Mouse (Mus musculus): ENCODE results near the gene Olfr718-ps1. TPM values are rescaled to one million over a fixed set of nuclear protein-coding genes. Genes with fewer than 3 reads are reported as not detected.

Gene Olfr718-ps1
- polyA plus RNA-seq, 1 experiment: not detected

GRCm38 (mm10) chr5:143129101-143129500 is 18.3 kb downstream of the Olfr718-ps1 start:
- DNase-seq (ENCODE audit: low spot score): no peak

GRCm38 (mm10) chr5:143127837-143128236 is 19.5 kb downstream of the Olfr718-ps1 start:
- DNase-seq (ENCODE audit: low spot score): no peak

- DNase-seq (ENCODE audit: low spot score): no peak
These were observed 20.5 kb downstream of the Olfr718-ps1 start for GRCm38 (mm10) chr5:143126908-143127307.

GRCm38 (mm10) chr5:143126089-143126488 is 21.3 kb downstream of the Olfr718-ps1 start:
- DNase-seq (ENCODE audit: low spot score): no peak

GRCm38 (mm10) chr5:143125601-143126000 is 21.8 kb downstream of the Olfr718-ps1 start:
- no peak for DNase-seq (ENCODE audit: low spot score)

GRCm38 (mm10) chr5:143124805-143125378 is 22.5 kb downstream of the Olfr718-ps1 start:
- no peak for DNase-seq (ENCODE audit: low spot score)

GRCm38 (mm10) chr5:143122673-143123072 is 24.7 kb downstream of the Olfr718-ps1 start:
- no peak for DNase-seq (ENCODE audit: low spot score)

GRCm38 (mm10) chr5:143122125-143122524 is 25.3 kb downstream of the Olfr718-ps1 start:
- no peak for DNase-seq (ENCODE audit: low spot score)

- DNase-seq (ENCODE audit: low spot score): peak; percentile 93
These were observed 34.8 kb downstream of the Olfr718-ps1 start, which contains the start of gene Rnf216 for GRCm38 (mm10) chr5:143112281-143113246. Gene Rnf216 (minus strand): TSS chr5:143112994.

- DNase-seq (ENCODE audit: low spot score): no peak
These were observed 40.5 kb downstream of the Olfr718-ps1 start for GRCm38 (mm10) chr5:143106842-143107241.

GRCm38 (mm10) chr5:143103231-143103630 is 44.1 kb downstream of the Olfr718-ps1 start:
- no peak for DNase-seq (ENCODE audit: low spot score)

GRCm38 (mm10) chr5:143101626-143102025 is 45.8 kb downstream of the Olfr718-ps1 start:
- DNase-seq (ENCODE audit: low spot score): no peak

- DNase-seq (ENCODE audit: low spot score): no peak
These were observed 52.1 kb downstream of the Olfr718-ps1 start for GRCm38 (mm10) chr5:143095256-143095655.

GRCm38 (mm10) chr5:143092891-143093290 is 54.5 kb downstream of the Olfr718-ps1 start:
- no peak for DNase-seq (ENCODE audit: low spot score)

GRCm38 (mm10) chr5:143084898-143085297 is 62.5 kb downstream of the Olfr718-ps1 start:
- DNase-seq (ENCODE audit: low spot score): no peak

Other genes starting within 250 kb of the Olfr718-ps1 start
- 5,740 and 7,458 TPM in 2 replicates for gene Actb, start 240.8 kb downstream of the Olfr718-ps1 start, polyA plus RNA-seq (2012; rRNA removed)
- 63.4 and 69.0 TPM in 2 replicates for gene Fscn1, start 187.2 kb downstream of the Olfr718-ps1 start, polyA plus RNA-seq (2012; rRNA removed)
- gene Rnf216, start 34.6 kb downstream of the Olfr718-ps1 start, polyA plus RNA-seq (2012; rRNA removed): 25.0 and 26.2 TPM in 2 replicates
- 11.7 TPM in 2 replicates for gene Rbak, start 33.2 kb upstream of the Olfr718-ps1 start, polyA plus RNA-seq (2012; rRNA removed)
- not detected in 2 replicates for gene Spdye4b, start 33.4 kb upstream of the Olfr718-ps1 start, polyA plus RNA-seq (2012; rRNA removed)
- gene Spdye4a, start 79.3 kb upstream of the Olfr718-ps1 start, polyA plus RNA-seq (2012; rRNA removed): not detected in 2 replicates
- 12.6 and 12.7 TPM in 2 replicates for gene Zfp12, start 87.6 kb upstream of the Olfr718-ps1 start, polyA plus RNA-seq (2012; rRNA removed)
- gene Zfp316, start 122.4 kb upstream of the Olfr718-ps1 start, polyA plus RNA-seq (2012; rRNA removed): 3.2 and 5.9 TPM in 2 replicates
- gene Zfp853, start 146.0 kb upstream of the Olfr718-ps1 start, polyA plus RNA-seq (2012; rRNA removed): 0.43 and 0.49 TPM in 2 replicates
- gene E130309D02Rik, start 167.8 kb upstream of the Olfr718-ps1 start, polyA plus RNA-seq (2012; rRNA removed): 8.4 and 10.6 TPM in 2 replicates
- gene Zdhhc4, start 181.7 kb upstream of the Olfr718-ps1 start, polyA plus RNA-seq (2012; rRNA removed): 55.0 and 65.8 TPM in 2 replicates
- gene Grid2ip, start 209.8 kb upstream of the Olfr718-ps1 start, polyA plus RNA-seq (2012; rRNA removed): 0.44 and 0.46 TPM in 2 replicates

All from urinary bladder, adult 2 months (tissue).